Mouse (Mus musculus): ENCODE results near the gene Mapt. TPM values are rescaled to one million over a fixed set of nuclear protein-coding genes. Genes with fewer than 3 reads are reported as not detected.

Mapt gene
- total and polyA plus RNA-seq, 3 experiments: 0.21 to 1.7 (median 0.64) TPM

DNA sequence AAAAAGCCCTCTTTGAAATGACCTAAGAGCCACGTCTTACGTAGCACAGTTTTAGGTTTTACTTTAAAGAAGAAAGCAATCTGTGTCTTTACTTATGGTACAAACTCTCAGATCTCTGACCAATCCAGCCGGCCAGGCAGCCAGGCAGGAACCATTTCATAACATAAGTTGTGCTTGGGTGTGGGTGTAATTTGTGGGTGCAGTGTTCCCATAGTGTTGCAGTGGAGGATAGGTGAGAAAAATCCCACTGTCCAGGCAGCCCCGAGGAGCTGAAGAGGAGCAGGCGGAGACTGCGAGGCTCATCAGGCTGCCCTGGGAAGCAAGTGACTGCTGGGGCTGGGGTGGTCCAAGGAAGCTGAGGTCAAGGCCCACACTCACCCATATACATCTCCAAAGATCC lies 19.9 kb downstream of the Mapt start:
- Histone ChIP-seq H3K79me2 (replicated peaks; ENCODE audit: control insufficient read depth, extremely low read depth, insufficient read depth, poor library complexity, severe bottlenecking) (no peaks in the 10 kb centered on the region), H3K4me1 (ENCODE audit: control insufficient read depth in 1 of 2, insufficient read depth in 2 of 2) (peaks cover 0 to 4% of the 10 kb centered on the region in 2 experiments; a peak in 1 of 4 replicates), H3K27ac (ENCODE audit: insufficient read depth, low read depth) (no peak overlapping the region), H3K27me3 (replicated peaks) (peaks cover 53% of the 10 kb centered on the region), H3K36me3 (replicated peaks in 1 of 2; ENCODE audit: control insufficient read depth in 1 of 2, insufficient read depth in 1 of 2, low read length in 1 of 2) (no peaks in the 10 kb centered on the region), H3K9me3 (replicated peaks; ENCODE audit: low read length) (no peaks in the 10 kb centered on the region), H3K4me3 (replicated peaks in 1 of 3; ENCODE audit: low read depth in 2 of 3, low read length in 2 of 3, poor library complexity in 1 of 3) (no peak overlapping the region), H3K9ac (ENCODE audit: insufficient read depth, low read depth) (no peak overlapping the region), H3K4me2 (ENCODE audit: insufficient read depth, low read depth, poor library complexity, severe bottlenecking) (no peak overlapping the region)
- in situ Hi-C loops (cut with MboI; ENCODE audit: low pct_ligation_motif_present, low pct_unique_long_range_greater_than_20kb, low sequenced_read_pairs) (no loop called here), dilution Hi-C loops (cut with MboI; ENCODE audit: extremely low pct_ligation_motif_present, extremely low pct_unique_long_range_greater_than_20kb, low sequenced_read_pairs) (no loop called here)
- no peak for TF ChIP-seq NRF1 (IDR thresholded peaks at IDR 0.05; ENCODE audit: low read depth, low read length)
- no peak for TF ChIP-seq ELF1 (IDR thresholded peaks at IDR 0.05; ENCODE audit: low read depth, low read length)
- TF ChIP-seq POLR2AphosphoS2 (IDR thresholded peaks at IDR 0.05; ENCODE audit: low read depth, low read length): no peak
- no peak for DNase-seq (ENCODE audit: extremely low read depth)

DNA sequence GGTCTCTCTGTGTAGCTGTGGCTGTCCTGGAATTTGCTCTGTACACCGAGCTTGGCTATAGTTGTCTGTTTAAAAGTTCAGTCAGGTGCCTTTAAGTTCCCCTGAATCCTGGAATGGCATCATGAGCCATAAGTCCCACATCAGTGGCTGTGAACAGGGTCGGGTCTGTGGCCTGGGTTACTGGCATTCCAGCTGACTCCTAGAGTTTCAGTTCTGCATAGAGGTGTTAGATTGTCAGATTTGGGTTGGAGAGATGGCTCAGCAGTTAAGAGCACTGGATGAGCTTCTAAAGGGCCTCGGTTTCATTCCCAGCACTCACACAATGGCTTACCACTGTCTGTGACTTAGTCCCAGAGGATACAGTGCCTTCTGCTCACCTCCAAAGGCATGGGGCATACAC lies 20.9 kb downstream of the Mapt start:
- dilution Hi-C loops (cut with MboI; ENCODE audit: extremely low pct_ligation_motif_present, extremely low pct_unique_long_range_greater_than_20kb, low sequenced_read_pairs) (no loop called here), in situ Hi-C loops (cut with MboI; ENCODE audit: low pct_ligation_motif_present, low pct_unique_long_range_greater_than_20kb, low sequenced_read_pairs) (no loop called here)
- Histone ChIP-seq H3K9ac (ENCODE audit: insufficient read depth, low read depth) (no peak overlapping the region), H3K4me2 (ENCODE audit: insufficient read depth, low read depth, poor library complexity, severe bottlenecking) (no peak overlapping the region), H3K9me3 (replicated peaks; ENCODE audit: low read length) (no peaks in the 10 kb centered on the region), H3K36me3 (replicated peaks in 1 of 2; ENCODE audit: control insufficient read depth in 1 of 2, insufficient read depth in 1 of 2, low read length in 1 of 2) (no peaks in the 10 kb centered on the region), H3K79me2 (replicated peaks; ENCODE audit: control insufficient read depth, extremely low read depth, insufficient read depth, poor library complexity, severe bottlenecking) (no peaks in the 10 kb centered on the region), H3K27ac (ENCODE audit: insufficient read depth, low read depth) (no peak overlapping the region), H3K4me3 (replicated peaks in 1 of 3; ENCODE audit: low read depth in 2 of 3, low read length in 2 of 3, poor library complexity in 1 of 3) (no peak overlapping the region), H3K27me3 (replicated peaks) (peaks cover 45% of the 10 kb centered on the region), H3K4me1 (ENCODE audit: control insufficient read depth in 1 of 2, insufficient read depth in 2 of 2) (no peaks in the 10 kb centered on the region)
- no peak for DNase-seq (ENCODE audit: extremely low read depth)
- TF ChIP-seq MXI1 (IDR thresholded peaks at IDR 0.05; ENCODE audit: low read depth, low read length): no peak
- no peak for TF ChIP-seq ZC3H11A (IDR thresholded peaks at IDR 0.05; ENCODE audit: low read depth, low read length)
- no peak for TF ChIP-seq POLR2A (IDR thresholded peaks at IDR 0.05; ENCODE audit: low read depth, low read length)
- no peak for TF ChIP-seq USF1 (IDR thresholded peaks at IDR 0.05; ENCODE audit: low read depth, low read length)
- no peak for TF ChIP-seq BHLHE40 (IDR thresholded peaks at IDR 0.05; ENCODE audit: low read depth, low read length)
- TF ChIP-seq SIN3A (IDR thresholded peaks at IDR 0.05; ENCODE audit: low read length): no peak

- H3K27ac ChIP-seq (ENCODE audit: insufficient read depth, low read depth): no peak overlapping the region
- no peaks in the 10 kb centered on the region for H3K9me3 ChIP-seq (replicated peaks; ENCODE audit: low read length)
- H3K36me3 ChIP-seq (replicated peaks in 1 of 2; ENCODE audit: control insufficient read depth in 1 of 2, insufficient read depth in 1 of 2, low read length in 1 of 2): no peaks in the 10 kb centered on the region
- peaks cover 0 to 11% of the 10 kb centered on the region in 2 experiments; a peak in 2 of 4 replicates for H3K4me1 ChIP-seq (ENCODE audit: control insufficient read depth in 1 of 2, insufficient read depth in 2 of 2)
- H3K4me2 ChIP-seq (ENCODE audit: insufficient read depth, low read depth, poor library complexity, severe bottlenecking): no peak overlapping the region
- in situ Hi-C loops (cut with MboI; ENCODE audit: low pct_ligation_motif_present, low pct_unique_long_range_greater_than_20kb, low sequenced_read_pairs): no loop called here
- DNase-seq (ENCODE audit: extremely low read depth): no peak
- H3K27me3 ChIP-seq (replicated peaks): peaks cover 30% of the 10 kb centered on the region
- no peaks in the 10 kb centered on the region for H3K79me2 ChIP-seq (replicated peaks; ENCODE audit: control insufficient read depth, extremely low read depth, insufficient read depth, poor library complexity, severe bottlenecking)
- TF ChIP-seq NELFE (IDR thresholded peaks at IDR 0.05; ENCODE audit: low read depth, low read length) (no peak), ZNF384 (IDR thresholded peaks at IDR 0.05; ENCODE audit: low read depth, low read length) (no peak), IRF4 (IDR thresholded peaks at IDR 0.05; ENCODE audit: low read depth, low read length) (no peak), MYC (IDR thresholded peaks at IDR 0.05; ENCODE audit: low read depth, low read length) (no peak), MAZ (IDR thresholded peaks at IDR 0.05; ENCODE audit: low read depth, low read length) (no peak), E2F4 (IDR thresholded peaks at IDR 0.05; ENCODE audit: insufficient replicate concordance, low read depth, low read length) (no peak), UBTF (IDR thresholded peaks at IDR 0.05; ENCODE audit: low read depth, low read length) (no peak), SMC3 (IDR thresholded peaks at IDR 0.05; ENCODE audit: low read depth, low read length) (no peak), JUND (conservative IDR thresholded peaks at IDR 0.05; ENCODE audit: low read depth, low read length) (no peak)
- H3K9ac ChIP-seq (ENCODE audit: insufficient read depth, low read depth): no peak overlapping the region
- H3K4me3 ChIP-seq (replicated peaks in 1 of 3; ENCODE audit: low read depth in 2 of 3, low read length in 2 of 3, poor library complexity in 1 of 3): no peak overlapping the region
- dilution Hi-C loops (cut with MboI; ENCODE audit: extremely low pct_ligation_motif_present, extremely low pct_unique_long_range_greater_than_20kb, low sequenced_read_pairs): no loop called here
These were observed 23.3 kb downstream of the Mapt start for GRCm38 (mm10) chr11:104254408-104255039.

Data from CH12.LX (cell line).